Mouse (Mus musculus) embryonic stem cell, embryonic (primary cell): ENCODE results near the gene Ralgapa2.

ENCODE experiments used
- CTCF ChIA-PET, 4 experiments: fragments of 300-600 bp in 2 of 4; fragments of 350-600 bp in 2 of 4; sonication (Branson Sonifier 250); formaldehyde crosslinking; loops; one replicate each; lab custom pipeline; 2022; ENCODE audit warnings: inconsistent platforms in 2 of 4; lab: Charles Lee
- POLR2A ChIA-PET, 4 experiments: fragments of 300-600 bp in 2 of 4; fragments of 350-600 bp in 2 of 4; sonication (Branson Sonifier 250); formaldehyde crosslinking; loops; one replicate each; lab custom pipeline; 2022; ENCODE audit warnings: antibody characterized with exemption in 4 of 4, inconsistent platforms in 1 of 4; lab: Charles Lee

The Ralgapa2 gene

DNA sequence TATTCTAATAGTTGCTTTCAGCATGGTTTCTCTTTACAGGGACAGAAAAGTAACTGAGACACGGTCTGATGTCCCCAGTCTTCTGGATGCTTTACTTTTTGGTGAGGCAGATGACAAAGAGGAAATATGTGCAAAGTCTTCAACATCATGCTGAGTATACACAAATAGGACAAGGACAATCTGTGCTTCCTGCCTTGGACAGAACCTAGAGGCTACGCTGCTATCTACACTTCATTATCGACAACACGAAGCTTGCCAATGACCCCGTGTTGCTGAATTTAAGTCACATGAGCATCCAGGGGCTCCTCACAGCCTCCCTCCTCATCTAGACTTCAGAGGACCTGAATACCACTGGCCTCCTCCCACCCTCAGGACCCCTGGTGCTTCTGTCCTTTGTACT lies 161.9 kb downstream of the Ralgapa2 start:
- CTCF ChIA-PET: interaction anchor here in 1 of 4 experiments (1.2 kb wide), 1 partner anchor 262 kb away, joined by 3 read pairs; no protein-coding TSS in a partner anchor
- POLR2A ChIA-PET: interaction anchor here in 2 of 4 experiments (0.6 to 1.1 kb wide), 3 partner anchors 10 to 466 kb away, joined by 3 to 7 read pairs (median 4); no protein-coding TSS in a partner anchor

DNA sequence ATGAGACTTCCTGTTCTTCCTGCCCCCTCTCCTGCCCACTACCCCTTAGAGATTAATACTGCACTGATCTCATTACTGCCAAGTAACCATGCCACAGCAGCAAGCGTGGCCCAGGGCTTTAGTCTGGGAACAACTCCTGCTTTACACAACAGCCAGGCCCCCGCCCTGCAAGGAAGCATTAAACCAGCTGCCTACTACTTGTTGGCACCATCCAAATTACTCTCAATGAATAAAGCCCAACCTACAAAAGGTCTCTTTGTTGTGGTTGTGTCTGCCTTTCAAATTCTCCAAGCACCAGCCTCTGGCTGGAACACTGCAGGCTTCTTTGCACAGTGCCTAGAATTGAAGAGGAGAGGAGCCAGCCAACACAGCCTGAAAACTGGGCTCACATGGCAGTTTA lies 164.2 kb downstream of the Ralgapa2 start:
- ChIA-PET CTCF (no interaction called here), POLR2A (interaction anchor here in 1 of 4 experiments (1.1 kb wide), 1 partner anchor 13 kb away, joined by 4 read pairs; no protein-coding TSS in a partner anchor)

DNA sequence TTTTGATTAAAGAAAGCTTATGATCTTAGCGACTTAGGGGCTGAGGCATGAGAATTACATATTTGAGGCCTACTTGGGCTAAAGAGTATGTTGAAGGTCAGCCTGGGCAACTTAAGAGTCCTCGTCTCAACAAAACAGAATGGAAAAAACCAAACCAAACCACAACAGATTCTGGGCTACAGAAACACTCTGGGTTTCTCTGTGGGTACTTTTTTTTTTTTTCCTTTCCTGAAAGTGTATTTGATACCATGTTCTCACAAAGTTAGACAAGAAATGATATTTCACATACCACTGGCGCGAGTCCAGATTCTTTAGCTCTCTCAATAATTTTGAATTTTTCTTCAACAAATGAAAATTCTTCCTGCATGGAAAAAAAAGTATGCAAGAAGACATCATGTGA lies 172.1 kb downstream of the Ralgapa2 start:
- ChIA-PET CTCF (no interaction called here), POLR2A (no interaction called here)

DNA sequence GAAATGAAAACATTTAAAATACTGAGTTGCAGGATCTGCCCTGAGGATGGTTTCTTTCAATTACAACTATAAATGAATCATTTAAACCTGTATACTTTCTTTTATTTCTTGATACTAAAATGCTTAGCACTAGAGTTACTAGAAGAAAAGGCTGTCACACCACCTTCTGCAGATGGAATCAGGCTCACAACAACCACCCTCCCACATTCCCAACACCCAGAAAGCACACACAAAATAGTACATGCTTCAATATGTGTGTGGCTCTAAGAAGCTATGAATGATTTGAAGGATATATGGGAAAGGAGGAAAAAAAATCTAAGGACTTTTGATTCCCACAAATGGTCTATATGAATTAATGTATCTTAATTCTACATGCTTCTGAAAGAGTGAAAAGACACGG lies 174.6 kb downstream of the Ralgapa2 start:
- CTCF ChIA-PET: interaction anchor here in 1 of 4 experiments (1.3 kb wide), 1 partner anchor 275 kb away, joined by 3 read pairs; no protein-coding TSS in a partner anchor
- POLR2A ChIA-PET: interaction anchor here in 1 of 4 experiments (0.6 to 0.7 kb wide), 2 partner anchors 12 to 156 kb away, joined by 3 to 4 read pairs; no protein-coding TSS in a partner anchor

DNA sequence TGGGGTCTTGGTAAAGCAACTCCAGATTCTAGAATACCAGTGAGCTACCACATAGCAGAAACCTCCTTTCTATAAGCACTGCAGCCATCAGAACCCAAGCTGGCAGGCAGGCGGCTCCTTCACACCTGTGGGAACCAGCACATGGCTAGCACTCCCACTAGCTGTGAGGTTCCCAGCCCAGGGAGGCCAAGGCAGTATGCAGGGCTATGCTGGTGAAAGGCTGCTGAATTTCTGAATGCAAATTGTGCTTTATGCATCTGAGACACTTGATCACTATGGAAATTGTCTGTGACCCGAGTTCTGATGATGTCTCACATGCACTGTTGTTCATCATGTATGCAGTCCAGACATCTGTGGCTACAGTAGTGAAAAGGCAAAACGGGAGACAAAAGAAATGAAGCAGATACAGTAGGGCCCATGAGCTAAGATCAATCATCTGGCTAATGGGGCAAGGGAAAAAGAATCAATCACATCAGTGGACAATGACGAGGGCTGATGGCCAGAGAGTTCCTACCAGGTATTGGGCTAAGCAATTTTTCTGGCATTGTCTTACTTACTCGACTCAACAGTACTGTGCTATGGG lies 180.2 kb downstream of the Ralgapa2 start:
- POLR2A ChIA-PET: no interaction called here
- CTCF ChIA-PET: no interaction called here

DNA sequence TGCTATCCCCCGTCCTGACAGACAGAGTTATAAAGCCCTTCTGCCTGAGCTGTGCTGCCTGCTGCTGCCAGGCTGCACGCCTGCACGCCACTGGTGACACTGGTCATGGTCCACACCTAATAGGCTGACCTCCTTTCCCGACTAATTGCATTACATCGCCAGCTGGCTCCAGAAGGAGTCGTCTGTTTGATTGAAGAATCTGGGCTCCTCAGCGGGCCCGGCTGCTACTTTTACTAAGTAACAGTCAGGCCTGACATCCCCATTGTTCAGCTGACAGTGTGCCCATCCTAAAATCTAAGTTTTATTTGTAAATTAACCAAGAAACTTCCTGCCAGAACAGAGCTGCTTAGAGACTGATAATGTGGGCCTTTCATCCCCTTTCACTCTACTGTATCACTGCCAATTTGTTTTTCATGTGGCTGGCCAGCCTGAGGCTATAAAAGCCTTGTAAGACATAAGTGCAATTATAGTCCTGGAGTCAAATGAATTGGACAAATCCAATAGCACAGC lies 181.3 kb downstream of the Ralgapa2 start:
- ChIA-PET POLR2A (no interaction called here), CTCF (no interaction called here)

DNA sequence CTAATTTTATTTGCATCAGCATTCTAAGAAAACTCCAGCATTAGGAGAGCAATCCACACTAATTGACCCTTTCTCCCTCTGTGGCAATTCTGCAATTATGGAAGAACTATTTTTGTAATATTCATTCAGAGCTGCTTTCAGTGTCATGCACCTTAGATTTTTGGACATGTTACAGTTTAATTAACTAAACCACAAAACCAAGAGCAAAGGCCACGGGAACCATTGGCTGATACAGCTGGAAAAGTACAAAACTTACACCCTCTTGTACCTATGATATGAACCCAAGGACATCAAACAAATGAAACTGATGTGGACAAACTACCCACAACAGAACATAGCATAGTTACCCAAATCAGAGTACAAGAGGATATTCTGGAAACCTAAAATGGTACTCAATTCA lies 182.0 kb downstream of the Ralgapa2 start:
- POLR2A ChIA-PET: no interaction called here
- CTCF ChIA-PET: interaction anchor here in 1 of 4 experiments (0.7 kb wide), 1 partner anchor 1892 kb away, joined by 3 read pairs; no protein-coding TSS in a partner anchor

DNA sequence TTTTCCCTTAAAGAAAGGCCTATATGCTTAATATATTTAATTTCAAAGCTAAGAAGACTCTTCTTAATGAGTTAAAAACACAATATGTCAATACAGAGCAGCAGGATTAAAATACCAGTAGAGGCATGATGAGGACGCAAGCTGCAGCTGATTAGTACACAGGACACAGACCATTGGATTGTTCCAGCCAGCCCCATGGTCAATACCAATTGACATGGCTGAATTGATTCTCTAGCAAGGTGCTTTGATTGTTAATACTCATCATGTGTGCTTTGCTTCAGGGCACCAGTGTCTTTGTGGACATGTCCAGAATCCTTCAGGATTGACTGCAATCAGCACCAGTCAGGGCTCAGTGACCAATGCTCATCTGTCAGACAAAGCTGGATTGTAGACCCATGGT lies 185.5 kb downstream of the Ralgapa2 start:
- POLR2A ChIA-PET: interaction anchor here in 1 of 4 experiments (0.6 kb wide), 1 partner anchor 66 kb away, joined by 5 read pairs; no protein-coding TSS in a partner anchor

DNA sequence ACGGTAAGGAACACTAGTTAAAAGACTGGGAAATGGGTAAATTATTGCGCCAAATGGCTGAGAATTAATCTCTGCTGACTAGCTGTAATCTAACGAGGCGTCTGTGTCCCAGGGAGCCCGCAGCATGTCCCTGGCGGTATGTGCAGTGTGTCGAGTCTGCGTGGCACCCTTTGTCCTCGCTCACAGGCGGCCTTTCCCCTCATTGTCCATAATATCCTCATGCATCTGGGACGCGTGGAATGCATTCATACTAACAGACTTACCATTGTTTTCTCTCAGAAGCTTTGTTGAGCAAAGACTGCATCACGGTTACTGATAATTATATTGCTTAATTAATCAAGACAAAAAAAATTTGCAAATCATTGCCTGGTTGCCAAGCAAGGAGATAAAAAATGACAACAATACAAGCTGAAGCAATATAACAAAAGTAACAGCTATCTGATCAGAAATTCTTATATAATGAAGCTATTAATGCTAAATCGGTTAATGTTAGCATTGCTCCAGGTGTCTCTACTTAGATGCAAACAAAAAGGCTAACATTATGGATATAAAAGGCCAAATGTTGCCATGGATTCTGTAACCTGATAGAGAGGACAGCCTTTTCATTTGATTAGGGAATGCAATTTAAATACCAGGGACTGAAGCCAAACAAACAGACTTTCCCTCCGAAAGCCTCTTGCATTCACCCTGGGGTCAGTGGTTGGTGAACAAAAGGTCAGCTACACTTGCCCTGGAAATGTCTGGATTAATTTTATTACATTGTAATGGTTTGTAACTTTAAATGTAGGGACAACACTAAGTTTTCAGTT lies 187.0 kb downstream of the Ralgapa2 start:
- POLR2A ChIA-PET: interaction anchor here in 1 of 4 experiments (0.9 to 1.2 kb wide), 2 partner anchors 12 kb away, joined by 3 to 6 read pairs; no protein-coding TSS in a partner anchor
- CTCF ChIA-PET: no interaction called here

More for the DNA sequence above, 185.5 kb downstream of the Ralgapa2 start:
- CTCF ChIA-PET: interaction anchor here in 1 of 4 experiments (0.6 kb wide), 1 partner anchor 276 kb away, joined by 3 read pairs; no protein-coding TSS in a partner anchor

DNA sequence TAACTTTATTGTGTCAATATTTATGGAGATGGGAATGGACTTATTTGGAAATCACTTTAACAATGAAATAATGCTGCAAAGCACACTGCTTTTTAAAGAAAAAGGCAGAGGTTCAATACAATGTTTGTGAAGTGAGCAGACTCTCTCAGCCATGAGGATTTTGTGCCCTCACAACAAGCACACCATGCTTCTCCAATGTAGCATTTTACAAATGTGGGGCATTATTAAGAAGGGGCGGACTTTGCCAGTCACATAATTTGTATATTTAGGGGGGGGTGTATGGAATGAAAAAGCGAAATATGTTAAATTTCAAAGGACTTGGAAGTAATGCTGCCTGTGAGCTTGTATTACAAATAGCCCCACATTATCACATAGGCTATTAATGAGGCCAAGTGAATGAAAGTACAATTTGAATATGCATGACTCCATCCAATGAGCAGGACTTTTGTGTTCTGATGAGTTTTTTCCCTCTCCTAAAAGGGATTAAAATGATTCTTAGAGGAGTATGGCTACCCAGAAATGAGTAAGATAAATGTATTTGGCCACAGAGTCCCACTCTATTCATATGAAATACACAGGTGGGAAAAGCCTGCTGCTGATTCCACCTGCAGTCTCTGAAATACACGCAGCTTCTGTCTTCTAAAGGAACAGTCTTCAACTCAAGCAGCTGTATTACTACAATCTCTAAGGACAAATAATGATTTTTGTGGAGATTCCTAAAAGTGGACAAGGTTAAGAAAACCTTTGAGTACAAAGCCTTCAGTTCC lies 187.8 kb downstream of the Ralgapa2 start:
- ChIA-PET POLR2A (interaction anchor here in 1 of 4 experiments (0.5 to 1.2 kb wide), 3 partner anchors 11 to 274 kb away, joined by 3 to 6 read pairs (median 3); no protein-coding TSS in a partner anchor), CTCF (no interaction called here)

DNA sequence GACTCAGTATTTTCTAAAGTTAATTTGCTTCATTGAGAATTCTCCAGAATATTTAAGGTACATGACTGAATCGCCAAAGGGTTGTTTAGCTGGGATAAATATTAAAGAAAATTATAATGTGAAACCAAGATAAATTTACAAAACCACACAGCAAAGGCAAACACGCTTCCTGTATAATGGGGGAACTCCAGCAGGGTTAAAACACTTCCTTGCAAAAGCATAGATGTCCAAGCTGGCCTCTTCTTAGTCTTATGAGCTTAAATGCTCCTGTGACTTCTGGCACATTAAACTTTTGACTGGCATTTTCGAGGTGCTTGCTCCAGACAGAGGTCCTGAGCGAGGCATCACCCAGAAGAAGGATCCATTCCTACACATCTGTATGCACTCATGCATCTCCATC lies 188.6 kb downstream of the Ralgapa2 start:
- POLR2A ChIA-PET: no interaction called here
- CTCF ChIA-PET: no interaction called here

DNA sequence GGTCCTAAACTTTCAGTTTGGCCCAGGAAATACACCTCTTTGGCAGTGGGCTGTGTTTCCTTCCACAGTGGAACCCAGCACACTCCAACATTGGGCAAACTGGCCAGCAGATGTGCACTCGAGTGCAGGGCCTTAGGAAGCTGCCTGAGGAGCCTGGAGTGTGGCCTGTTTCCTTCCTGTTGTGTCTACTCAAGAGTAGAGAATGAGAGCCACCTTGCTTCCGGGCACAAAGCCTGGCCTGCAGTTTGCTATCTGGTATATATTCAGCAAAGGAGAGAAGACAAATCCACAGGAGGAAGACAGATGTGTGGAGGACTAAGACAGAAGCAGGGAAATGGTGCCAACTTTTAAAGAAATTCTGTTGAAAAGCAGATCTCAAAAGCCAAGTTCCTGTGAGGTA lies 189.4 kb downstream of the Ralgapa2 start:
- ChIA-PET POLR2A (no interaction called here), CTCF (no interaction called here)

DNA sequence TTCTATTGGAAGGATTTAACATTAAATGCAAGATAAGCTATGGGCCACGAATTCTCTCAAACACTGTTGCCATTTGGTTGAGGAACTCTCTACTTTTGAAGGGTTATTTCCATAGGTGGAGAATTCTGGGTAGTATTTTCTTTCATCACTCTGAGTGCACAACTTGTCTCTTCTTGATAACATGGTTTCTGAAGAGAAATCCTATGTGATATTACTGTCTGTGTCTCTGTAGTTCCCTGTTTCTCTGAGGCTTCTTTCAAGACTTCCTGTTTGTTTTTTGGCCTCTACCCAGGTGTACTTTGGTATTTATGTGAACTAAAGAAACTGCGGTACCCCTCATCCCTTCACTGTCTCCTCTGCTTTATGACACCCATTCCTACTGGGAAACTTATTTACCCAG lies 190.1 kb downstream of the Ralgapa2 start:
- POLR2A ChIA-PET: no interaction called here
- CTCF ChIA-PET: no interaction called here

DNA sequence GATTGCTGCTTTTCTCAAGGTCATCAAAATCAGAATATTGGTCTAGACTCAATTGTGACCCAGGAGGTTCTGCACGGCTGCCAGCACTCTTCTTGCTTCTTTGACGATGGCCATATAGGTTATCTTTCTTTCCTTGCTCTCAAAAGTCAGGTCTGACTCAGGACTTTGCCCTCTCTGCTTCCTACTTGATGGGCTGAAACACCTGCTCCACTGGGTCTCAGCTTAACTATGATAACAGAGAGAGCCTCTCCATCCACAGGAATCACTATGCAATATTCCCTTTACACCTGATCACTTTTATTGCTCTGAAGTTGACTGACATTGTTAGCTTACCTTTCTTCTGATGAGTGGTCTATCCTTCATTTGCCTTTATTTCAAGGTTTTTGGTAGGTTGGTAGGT lies 191.5 kb downstream of the Ralgapa2 start:
- CTCF ChIA-PET: no interaction called here
- POLR2A ChIA-PET: interaction anchor here in 1 of 4 experiments (0.5 kb wide), 1 partner anchor 505 kb away, joined by 5 read pairs; no protein-coding TSS in a partner anchor

DNA sequence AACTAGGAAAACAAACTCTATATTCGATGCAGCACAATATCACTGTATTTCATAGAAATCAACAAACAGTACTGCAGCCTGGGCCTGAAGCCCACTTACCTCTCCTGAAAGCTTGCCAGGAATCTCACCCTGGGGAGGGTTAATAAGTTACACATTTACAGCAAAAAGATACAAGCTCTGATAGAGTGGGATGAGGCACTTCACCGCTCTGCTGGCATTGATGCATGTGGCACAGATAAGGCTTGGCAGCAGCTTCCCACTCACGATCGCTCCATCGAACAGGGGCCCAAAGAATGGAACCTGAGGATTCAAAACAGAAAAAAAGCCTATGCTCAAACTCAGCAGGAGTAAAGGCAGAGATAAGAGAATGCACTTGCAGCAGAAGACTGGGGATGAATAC lies 197.4 kb downstream of the Ralgapa2 start:
- ChIA-PET CTCF (no interaction called here), POLR2A (no interaction called here)

DNA sequence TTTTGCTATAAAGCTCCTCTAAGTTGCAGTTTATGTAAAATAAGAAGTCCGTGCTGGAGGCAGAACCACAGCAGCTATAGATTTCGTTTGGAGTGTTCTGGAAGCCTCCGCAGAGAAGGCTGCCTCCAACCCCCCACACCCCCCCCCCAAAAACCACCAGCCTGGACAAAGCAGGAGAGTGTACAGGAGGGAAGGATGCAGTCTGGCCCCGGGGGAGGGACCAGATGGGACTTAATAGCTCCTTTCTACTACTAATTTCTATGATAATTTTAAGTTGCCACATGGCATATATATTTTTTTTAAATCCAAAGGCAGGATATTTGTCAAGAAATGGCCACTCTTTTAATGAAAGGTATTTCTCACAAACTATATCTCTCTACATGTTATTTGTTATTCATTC lies 198.3 kb downstream of the Ralgapa2 start:
- CTCF ChIA-PET: no interaction called here
- POLR2A ChIA-PET: interaction anchor here in 1 of 4 experiments (1.7 kb wide), 1 partner anchor 11 kb away, joined by 6 read pairs; no protein-coding TSS in a partner anchor

DNA sequence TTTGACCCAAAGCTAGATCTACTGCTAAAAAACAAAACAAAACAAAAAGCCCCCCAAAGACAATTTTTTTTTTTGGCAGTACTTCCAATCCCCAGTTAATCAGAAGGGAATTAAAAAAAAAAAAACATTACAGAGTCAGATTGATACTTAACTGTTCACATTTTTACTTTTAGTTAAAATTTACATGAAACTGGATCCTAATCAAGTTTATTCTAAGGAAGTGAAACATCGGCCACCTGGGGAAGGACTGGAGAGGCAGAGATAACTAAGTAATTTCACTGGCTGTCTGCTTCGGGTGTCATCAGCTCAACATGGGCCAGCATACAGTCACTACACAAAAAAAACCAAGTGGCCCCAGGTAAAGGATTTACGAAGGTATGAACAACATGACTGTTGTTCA lies 201.4 kb downstream of the Ralgapa2 start:
- ChIA-PET CTCF (interaction anchor here in 1 of 4 experiments (1.1 kb wide), 1 partner anchor 302 kb away, joined by 3 read pairs; no protein-coding TSS in a partner anchor), POLR2A (interaction anchor here in 1 of 4 experiments (0.6 kb wide), 1 partner anchor 13 kb away, joined by 4 read pairs; no protein-coding TSS in a partner anchor)

DNA sequence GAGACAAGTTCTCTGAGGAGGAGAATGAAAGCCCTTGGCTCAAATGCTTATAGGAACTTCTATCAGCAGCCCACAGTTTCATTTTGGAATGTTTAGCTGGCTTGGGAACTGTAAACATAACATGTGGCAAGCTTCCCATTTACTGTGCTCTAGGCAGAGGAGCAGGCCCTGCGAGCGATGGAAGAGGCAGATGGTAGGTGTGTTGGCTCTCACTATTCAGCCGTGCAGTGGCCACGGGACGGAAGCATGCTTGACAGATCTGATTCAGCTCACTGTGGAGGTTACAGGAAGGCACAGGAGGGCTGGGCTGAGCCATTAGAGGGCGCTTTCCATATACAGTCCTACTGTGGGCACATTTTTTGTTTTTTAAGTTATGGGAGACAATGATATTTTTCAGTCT lies 201.9 kb downstream of the Ralgapa2 start:
- POLR2A ChIA-PET: interaction anchor here in 1 of 4 experiments (0.6 kb wide), 1 partner anchor 12 kb away, joined by 4 read pairs; no protein-coding TSS in a partner anchor
- CTCF ChIA-PET: interaction anchor here in 2 of 4 experiments (0.6 to 1.1 kb wide), 2 partner anchors 303 to 321 kb away, joined by 3 to 8 read pairs; no protein-coding TSS in a partner anchor
